Mouse (Mus musculus): ENCODE measurements at regions not wholly inside any gene's neighbourhood (a gene's known extent, or its start where the extent isn't known, plus 50 kb on each side); places are given as distances from the start of the nearest gene placed in this dataset.

DNA sequence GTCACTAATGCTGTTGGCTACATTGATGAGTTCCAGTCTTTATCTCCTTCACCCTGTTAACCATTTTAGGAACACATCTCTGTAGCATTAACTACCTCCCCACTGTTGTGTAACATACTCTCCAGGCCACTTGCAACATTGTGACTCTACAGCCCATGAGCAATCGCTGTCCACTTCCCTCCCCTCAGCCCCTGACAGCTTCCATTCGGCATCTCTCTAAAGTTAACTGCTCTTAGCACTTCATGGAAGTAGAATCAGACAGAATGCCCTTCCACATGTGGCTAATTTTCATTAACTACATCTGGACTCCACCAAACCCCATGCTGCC, 208.3 kb downstream of the Bcl2l11 start:
- no peak for TF ChIP-seq CTCF (IDR thresholded peaks at IDR 0.05; ENCODE audit: low read depth, low read length)
- TF ChIP-seq POLR2A (IDR thresholded peaks at IDR 0.05; ENCODE audit: extremely low read depth, insufficient read depth, low read length): no peak
